Mouse (Mus musculus): ENCODE results near the gene Mrgprh. TPM values are rescaled to one million over a fixed set of nuclear protein-coding genes. Genes with fewer than 3 reads are reported as not detected.

Gene Mrgprh
- total and polyA plus RNA-seq, 3 experiments, result not detected

GRCm38 (mm10) chr17:12866853-12867252 lies 9.0 kb upstream of the Mrgprh start:
- Histone ChIP-seq H3K27me3 (ENCODE audit: control insufficient read depth in 1 of 2, insufficient read depth in 2 of 2, low read length in 2 of 2) (peaks cover 0 to 2% of the 10 kb centered on the region in 2 experiments; a peak in 2 of 4 replicates), H3K36me3 (ENCODE audit: control insufficient read depth in 1 of 2, insufficient read depth in 2 of 2, low read length in 2 of 2) (no peaks in the 10 kb centered on the region), H3K79me2 (ENCODE audit: control insufficient read depth, insufficient read depth, low read length, poor library complexity) (no peaks in the 10 kb centered on the region), H3K4me1 (ENCODE audit: control insufficient read depth in 1 of 2, insufficient read depth in 2 of 2, low read length in 2 of 2) (no peaks in the 10 kb centered on the region), H3K4me3 (ENCODE audit: control insufficient read depth in 1 of 2, insufficient read depth in 1 of 2, low read depth in 2 of 2, low read length in 2 of 2) (no peak overlapping the region), H3K9me3 (replicated peaks; ENCODE audit: insufficient read depth, low read length) (no peaks in the 10 kb centered on the region), H3K9ac (ENCODE audit: control insufficient read depth, low read depth, low read length, poor library complexity, severe bottlenecking) (no peak overlapping the region), H3K27ac (ENCODE audit: control insufficient read depth, low read depth, low read length) (no peak overlapping the region)
- TF ChIP-seq CTCF (IDR thresholded peaks at IDR 0.05 in 2 of 3, conservative IDR thresholded peaks at IDR 0.05 in 1 of 3; ENCODE audit: control insufficient read depth in 1 of 3, insufficient read depth in 1 of 3, low read depth in 2 of 3, low read length in 3 of 3, poor library complexity in 1 of 3, severe bottlenecking in 1 of 3) (no peak), USF1 (IDR thresholded peaks at IDR 0.05; ENCODE audit: low read depth, low read length) (no peak), ETS1 (IDR thresholded peaks at IDR 0.05; ENCODE audit: low read depth, low read length) (no peak), EP300 (IDR thresholded peaks at IDR 0.05; ENCODE audit: low read depth in 1 of 2, low read length in 2 of 2) (no peak), ZNF384 (IDR thresholded peaks at IDR 0.05; ENCODE audit: low read depth, low read length) (no peak), MEF2A (IDR thresholded peaks at IDR 0.05; ENCODE audit: extremely low read depth, insufficient replicate concordance, low read depth, low read length, poor library complexity, severe bottlenecking) (no peak), TAL1 (IDR thresholded peaks at IDR 0.05; ENCODE audit: low read length) (no peak), KAT2A (conservative IDR thresholded peaks at IDR 0.05; ENCODE audit: low read depth, low read length) (no peak), MXI1 (IDR thresholded peaks at IDR 0.05; ENCODE audit: low read depth, low read length) (no peak), BHLHE40 (IDR thresholded peaks at IDR 0.05; ENCODE audit: borderline replicate concordance, low read depth, low read length) (no peak), ZKSCAN1 (IDR thresholded peaks at IDR 0.05; ENCODE audit: low read depth, low read length) (no peak), TBP (IDR thresholded peaks at IDR 0.05; ENCODE audit: low read depth, low read length) (no peak), MAFK (IDR thresholded peaks at IDR 0.05; ENCODE audit: borderline replicate concordance, low read depth, low read length) (no peak), MYB (IDR thresholded peaks at IDR 0.05; ENCODE audit: low read depth, low read length) (no peak), SMC3 (IDR thresholded peaks at IDR 0.05; ENCODE audit: low read depth, low read length) (no peak), GABPA (IDR thresholded peaks at IDR 0.05; ENCODE audit: low read depth, low read length) (no peak), CHD2 (IDR thresholded peaks at IDR 0.05; ENCODE audit: low read length) (no peak)
- no peak for DNase-seq (ENCODE audit: low read depth, low spot score)

GRCm38 (mm10) chr17:12868043-12868442 lies 7.8 kb upstream of the Mrgprh start, which contains the start of gene Mas1:
Gene Mas1 (minus strand): TSS chr17:12868143.
- Histone ChIP-seq H3K79me2 (ENCODE audit: control insufficient read depth, insufficient read depth, low read length, poor library complexity) (no peaks in the 10 kb centered on the region), H3K36me3 (ENCODE audit: control insufficient read depth in 1 of 2, insufficient read depth in 2 of 2, low read length in 2 of 2) (no peaks in the 10 kb centered on the region), H3K27ac (ENCODE audit: control insufficient read depth, low read depth, low read length) (no peak within 1 kb of the TSS), H3K27me3 (ENCODE audit: control insufficient read depth in 1 of 2, insufficient read depth in 2 of 2, low read length in 2 of 2) (peaks cover 0 to 2% of the 10 kb centered on the region in 2 experiments; a peak in 2 of 4 replicates), H3K4me3 (ENCODE audit: control insufficient read depth in 1 of 2, insufficient read depth in 1 of 2, low read depth in 2 of 2, low read length in 2 of 2) (no peak within 1 kb of the TSS), H3K9me3 (replicated peaks; ENCODE audit: insufficient read depth, low read length) (no peaks in the 10 kb centered on the region), H3K4me1 (ENCODE audit: control insufficient read depth in 1 of 2, insufficient read depth in 2 of 2, low read length in 2 of 2) (no peaks in the 10 kb centered on the region), H3K9ac (ENCODE audit: control insufficient read depth, low read depth, low read length, poor library complexity, severe bottlenecking) (no peak within 1 kb of the TSS)
- DNase-seq (ENCODE audit: low read depth, low spot score), result no peak
- no peak for TF ChIP-seq MYB (IDR thresholded peaks at IDR 0.05; ENCODE audit: low read depth, low read length)
- TF ChIP-seq MXI1 (IDR thresholded peaks at IDR 0.05; ENCODE audit: low read depth, low read length), result no peak
- no peak for TF ChIP-seq E2F4 (IDR thresholded peaks at IDR 0.05; ENCODE audit: borderline replicate concordance, low read depth, low read length)
- no peak for TF ChIP-seq ZNF384 (IDR thresholded peaks at IDR 0.05; ENCODE audit: low read depth, low read length)
- no peak for TF ChIP-seq MEF2A (IDR thresholded peaks at IDR 0.05; ENCODE audit: extremely low read depth, insufficient replicate concordance, low read depth, low read length, poor library complexity, severe bottlenecking)
- TF ChIP-seq CTCF (IDR thresholded peaks at IDR 0.05 in 2 of 3, conservative IDR thresholded peaks at IDR 0.05 in 1 of 3; ENCODE audit: control insufficient read depth in 1 of 3, insufficient read depth in 1 of 3, low read depth in 2 of 3, low read length in 3 of 3, poor library complexity in 1 of 3, severe bottlenecking in 1 of 3), result no peak
- no peak for TF ChIP-seq ZKSCAN1 (IDR thresholded peaks at IDR 0.05; ENCODE audit: low read depth, low read length)
- no peak for TF ChIP-seq TBP (IDR thresholded peaks at IDR 0.05; ENCODE audit: low read depth, low read length)
- no peak for TF ChIP-seq HCFC1 (IDR thresholded peaks at IDR 0.05; ENCODE audit: low read depth, low read length)

Data from MEL (cell line).